Mouse (Mus musculus): ENCODE results near the gene Ppt2. TPM values are rescaled to one million over a fixed set of nuclear protein-coding genes. Genes with fewer than 3 reads are reported as not detected.

Gene Ppt2
- total RNA-seq, 2 experiments from 2014 or later = 46.8 to 55.8 TPM

GRCm38 (mm10) chr17:34652985-34653384, 24.7 kb upstream of the Ppt2 start:
- TF ChIP-seq CTCF (conservative IDR thresholded peaks at IDR 0.05) = no peak
- H3K4me3 ChIP-seq = no peak overlapping the region
- no peak for DNase-seq (ENCODE audit: low spot score in 2 of 2)
- H3K27ac ChIP-seq = peak overlapping the region; percentile 95

DNA sequence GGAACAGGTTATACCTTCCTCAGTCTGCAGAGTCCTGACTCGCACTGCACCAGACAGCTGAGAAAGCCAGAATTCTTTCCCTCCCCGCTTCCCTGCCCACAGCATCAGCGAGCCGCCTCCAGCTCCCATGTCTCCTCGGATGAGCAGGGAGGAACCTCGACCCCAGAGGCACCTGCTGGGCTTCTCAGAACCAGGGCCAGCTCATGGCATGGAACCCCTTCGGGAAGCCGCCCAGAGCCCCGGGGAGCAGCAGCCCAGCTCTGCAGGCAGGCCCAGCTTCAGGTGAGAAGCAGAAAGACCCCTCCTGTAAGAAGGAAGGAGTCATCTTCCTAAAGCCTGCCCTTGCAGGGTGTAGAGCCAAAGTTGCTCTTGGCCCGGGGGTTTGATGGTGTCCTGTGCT, 24.2 kb upstream of the Ppt2 start:
- no peak overlapping the region for H3K4me3 ChIP-seq
- H3K27ac ChIP-seq = peak overlapping the region; percentile 95
- no peak for TF ChIP-seq CTCF (conservative IDR thresholded peaks at IDR 0.05)
- DNase-seq (ENCODE audit: low spot score in 2 of 2) = no peak

GRCm38 (mm10) chr17:34651507-34652221, 23.4 kb upstream of the Ppt2 start:
- DNase-seq (ENCODE audit: low spot score in 2 of 2) = no peak
- H3K27ac ChIP-seq = peak overlapping the region; percentile 95
- peak; percentile 71 for TF ChIP-seq CTCF (conservative IDR thresholded peaks at IDR 0.05)
- peak overlapping the region; percentile 26 for H3K4me3 ChIP-seq

GRCm38 (mm10) chr17:34650781-34651180, 22.5 kb upstream of the Ppt2 start:
- no peak for TF ChIP-seq CTCF (conservative IDR thresholded peaks at IDR 0.05)
- no peak for DNase-seq (ENCODE audit: low spot score in 2 of 2)
- Histone ChIP-seq H3K27ac (peak overlapping the region; percentile 95), H3K4me3 (peak overlapping the region; percentile 26; the same call in 1 of the 2 replicates)

- H3K27ac ChIP-seq = peak overlapping the region; percentile 99
- DNase-seq (ENCODE audit: low spot score in 2 of 2) = no peak
- H3K4me3 ChIP-seq = peak overlapping the region; percentile 99; the same call in 1 of the 2 replicates
- TF ChIP-seq CTCF (conservative IDR thresholded peaks at IDR 0.05) = no peak
These were observed 21.0 kb upstream of the Ppt2 start for GRCm38 (mm10) chr17:34649106-34649864.

- H3K4me3 ChIP-seq = peak overlapping the region; percentile 99
- peak overlapping the region; percentile 99 for H3K27ac ChIP-seq
- TF ChIP-seq CTCF (conservative IDR thresholded peaks at IDR 0.05) = no peak
- no peak for DNase-seq (ENCODE audit: low spot score in 2 of 2)
These were observed 20.0 kb upstream of the Ppt2 start for GRCm38 (mm10) chr17:34648141-34648890.

GRCm38 (mm10) chr17:34646906-34647787, 18.8 kb upstream of the Ppt2 start, which contains the start of gene Atf6b:
Gene Atf6b (plus strand): TSS chr17:34647146.
- peak within 1 kb of the TSS; percentile 99 for H3K27ac ChIP-seq
- peak within 1 kb of the TSS; percentile 99 for H3K4me3 ChIP-seq
- no peak for TF ChIP-seq CTCF (conservative IDR thresholded peaks at IDR 0.05)
- peak; percentile 92 to 98 for DNase-seq (ENCODE audit: low spot score in 2 of 2)

DNA sequence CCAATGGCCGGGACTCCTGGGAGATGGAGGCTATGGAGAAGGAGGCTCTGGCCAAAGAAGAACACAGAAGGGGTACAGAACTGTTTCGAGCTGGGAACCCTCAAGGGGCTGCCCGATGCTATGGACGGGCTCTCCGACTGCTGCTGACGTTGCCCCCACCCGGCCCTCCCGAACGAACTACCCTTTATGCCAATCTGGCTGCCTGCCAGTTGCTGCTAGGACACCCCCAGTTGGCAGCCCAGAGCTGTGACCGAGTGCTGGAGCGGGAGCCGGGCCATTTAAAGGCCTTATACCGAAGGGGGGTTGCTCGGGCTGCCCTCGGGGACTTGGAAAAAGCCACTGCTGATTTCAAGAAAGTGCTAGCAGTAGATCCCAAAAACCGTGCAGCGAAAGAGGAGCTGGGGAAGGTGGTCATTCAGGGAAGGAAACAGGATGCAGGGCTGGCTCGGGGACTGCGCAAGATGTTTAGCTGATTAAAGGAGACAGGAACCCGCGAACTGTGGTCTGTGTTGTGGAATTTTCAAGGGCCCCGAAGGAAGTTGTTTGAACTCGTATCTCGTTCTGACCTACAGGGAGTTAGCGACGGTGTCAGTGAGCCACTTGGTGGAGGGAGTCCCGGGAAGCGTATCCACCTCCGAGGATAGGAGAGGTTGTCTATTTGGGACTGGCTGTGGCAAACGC, 17.7 kb upstream of the Ppt2 start:
- no peak for TF ChIP-seq CTCF (conservative IDR thresholded peaks at IDR 0.05)
- H3K27ac ChIP-seq = peak overlapping the region; percentile 9; the same call in 1 of the 2 replicates
- no peak for DNase-seq (ENCODE audit: low spot score in 2 of 2)
- peak overlapping the region; percentile 76 for H3K4me3 ChIP-seq

DNA sequence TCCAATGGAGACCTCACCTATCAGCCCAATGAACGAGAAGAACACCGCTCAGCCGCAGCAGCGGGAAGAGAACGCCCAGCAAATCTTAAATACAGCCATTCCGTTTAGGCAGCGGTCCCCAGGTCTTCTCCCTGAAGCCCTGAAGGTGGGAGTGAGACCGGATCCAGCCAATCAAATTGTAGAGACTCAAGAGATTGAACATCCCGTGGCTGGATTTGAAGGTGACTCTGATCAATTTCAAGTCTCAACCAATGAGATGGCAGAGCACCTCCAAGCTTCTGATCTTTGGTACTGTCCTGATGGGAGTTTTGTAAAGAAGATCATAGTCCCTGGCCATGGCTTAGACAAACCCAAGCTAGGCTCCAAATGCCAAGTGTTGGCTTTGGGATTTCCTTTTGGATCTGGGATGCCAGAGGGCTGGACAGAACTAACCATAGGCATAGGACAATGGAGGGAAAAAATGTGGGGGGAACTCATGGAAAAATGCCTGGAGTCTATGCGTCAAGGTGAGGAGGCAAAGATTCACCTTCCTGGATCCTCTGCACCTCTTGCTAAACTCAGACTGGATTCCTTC, 17.0 kb upstream of the Ppt2 start:
- Histone ChIP-seq H3K27ac (peak overlapping the region; percentile 91), H3K4me3 (peak overlapping the region; percentile 76)
- DNase-seq (ENCODE audit: low spot score in 2 of 2) = no peak
- no peak for TF ChIP-seq CTCF (conservative IDR thresholded peaks at IDR 0.05)

GRCm38 (mm10) chr17:34644608-34645007, 16.3 kb upstream of the Ppt2 start, which contains the start of gene Fkbpl:
Gene Fkbpl (plus strand): TSS chr17:34644764.
- peak; percentile 98 for DNase-seq (ENCODE audit: low spot score in 2 of 2)
- no peak for TF ChIP-seq CTCF (conservative IDR thresholded peaks at IDR 0.05)
- Histone ChIP-seq H3K27ac (peak within 1 kb of the TSS; percentile 91), H3K4me3 (peak within 1 kb of the TSS; percentile 76)

- Histone ChIP-seq H3K4me3 (no peak overlapping the region), H3K27ac (peak overlapping the region; percentile 91)
- TF ChIP-seq CTCF (conservative IDR thresholded peaks at IDR 0.05) = no peak
- no peak for DNase-seq (ENCODE audit: low spot score in 2 of 2)
These were observed 15.6 kb upstream of the Ppt2 start for GRCm38 (mm10) chr17:34643944-34644343.

Data from layer of hippocampus, adult 2 months (tissue).